Mouse (Mus musculus) kidney, adult 2 months (tissue): ENCODE data around the gene Ankrd28.

Experiments
- CTCF ChIP-seq: fragments of 200-500 bp; conservative IDR thresholded peaks from 2 replicates; pipeline ENCODE4 v1.5.1; 2011; ENCODE audit warnings: low read depth, mild to moderate bottlenecking, control low read depth, low read length, moderate library complexity, mixed read lengths; ENCODE audit not compliant: insufficient read depth, insufficient read length
- POLR2A ChIP-seq: fragments of 200-500 bp; IDR thresholded peaks from one replicate; pipeline ENCODE4 v1.6.1; 2011; ENCODE audit warnings: low read depth, low read length, control low read depth

DNA sequence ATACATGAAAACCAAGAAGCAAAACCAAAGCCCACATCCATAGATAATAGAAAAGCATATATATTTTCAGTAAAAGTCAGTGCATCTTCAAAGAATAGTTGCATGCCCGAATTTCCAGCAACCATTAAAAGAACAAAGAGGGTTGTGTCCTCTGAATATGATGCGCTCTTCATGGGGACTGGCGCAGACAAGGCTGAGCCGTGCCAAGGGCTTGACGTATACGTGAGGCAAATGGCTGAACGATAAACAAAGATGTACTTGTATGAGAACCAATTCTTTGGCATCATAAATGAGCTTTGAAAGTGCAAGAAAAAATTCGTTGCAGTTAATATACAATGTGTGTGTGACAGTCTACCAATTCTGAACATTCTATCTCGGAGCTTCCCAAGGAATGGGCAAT is 149.2 kb downstream of the Ankrd28 start:
- TF ChIP-seq CTCF (no peak), POLR2A (no peak)
